Mouse (Mus musculus): Measurements from ENCODE around the gene Kalrn. TPM values are rescaled to one million over a fixed set of nuclear protein-coding genes. Genes with fewer than 3 reads are reported as not detected.
A peak's percentile ranks its signal among the peaks of the same experiment; 100 is the strongest.

The Kalrn gene
- total RNA-seq, 2 experiments from 2014 or later: 6.1 to 17.5 TPM

DNA sequence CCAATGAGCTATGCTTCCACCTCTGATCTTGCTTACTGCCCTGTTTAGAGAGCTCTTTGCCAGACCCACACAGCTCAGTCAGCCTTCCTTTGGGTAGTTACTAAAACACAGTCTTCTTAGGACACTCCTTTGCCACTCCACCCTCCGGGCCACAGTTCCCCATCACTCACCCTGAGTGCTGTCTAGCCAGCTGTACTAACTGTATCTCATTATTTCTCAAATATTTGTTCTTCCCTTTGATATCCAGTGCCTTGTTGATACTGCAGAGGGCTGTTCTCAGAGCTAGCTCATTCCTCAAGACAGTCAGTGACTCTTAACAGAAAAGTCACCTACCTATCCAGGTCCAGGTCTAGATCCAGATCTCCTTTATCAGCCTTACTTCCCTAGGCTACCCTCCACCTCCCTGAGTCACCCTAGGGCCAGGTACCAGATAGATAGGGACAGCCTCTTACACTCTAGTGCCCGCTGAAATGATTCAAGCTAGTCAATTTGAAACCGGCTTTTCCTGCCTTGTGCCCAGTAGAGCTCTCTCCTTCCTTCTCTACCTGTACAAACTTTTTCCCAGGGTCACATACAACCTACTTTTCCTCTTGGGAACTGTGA, 502.0 kb downstream of the Kalrn start:
- no peak for DNase-seq

DNA sequence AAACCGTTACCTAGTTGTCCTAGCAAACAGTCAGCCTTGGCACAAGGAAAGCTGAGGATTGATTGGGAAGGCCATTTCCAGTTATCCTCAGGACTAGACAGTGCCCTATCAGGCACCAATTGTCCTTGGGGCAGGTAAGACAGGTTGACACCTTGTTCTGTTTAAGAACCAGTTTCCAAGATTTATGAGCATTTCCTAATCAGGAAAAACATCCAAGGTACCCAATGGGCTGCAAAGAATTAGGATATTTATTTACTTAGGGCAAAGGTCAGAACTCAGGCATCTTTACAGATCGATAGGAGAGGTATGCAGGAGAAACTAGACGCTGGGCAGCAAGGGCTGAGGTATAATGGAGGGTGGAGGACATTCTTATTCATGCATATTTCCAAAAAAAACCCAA, 503.9 kb downstream of the Kalrn start:
- no peak for DNase-seq

DNA sequence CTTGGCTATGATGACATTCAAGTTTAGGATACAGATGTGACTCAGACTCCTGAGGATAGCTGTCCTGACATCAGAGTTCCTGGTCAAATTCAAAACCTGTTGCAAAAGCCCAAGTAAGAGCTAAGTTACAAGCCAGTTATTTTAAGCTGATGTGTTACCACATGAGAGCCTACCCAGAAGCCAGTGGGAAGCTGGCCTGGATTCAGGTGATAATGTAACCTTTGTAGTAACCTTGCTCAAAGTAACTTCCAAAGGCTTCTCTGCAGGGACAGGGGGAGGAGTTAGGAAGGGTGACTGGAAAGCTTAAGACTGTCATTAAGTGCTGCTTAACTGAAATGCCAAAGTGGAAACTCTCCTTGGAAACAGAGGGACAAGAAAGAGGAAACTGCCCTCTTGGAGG, 506.4 kb downstream of the Kalrn start:
- no peak for DNase-seq

DNA sequence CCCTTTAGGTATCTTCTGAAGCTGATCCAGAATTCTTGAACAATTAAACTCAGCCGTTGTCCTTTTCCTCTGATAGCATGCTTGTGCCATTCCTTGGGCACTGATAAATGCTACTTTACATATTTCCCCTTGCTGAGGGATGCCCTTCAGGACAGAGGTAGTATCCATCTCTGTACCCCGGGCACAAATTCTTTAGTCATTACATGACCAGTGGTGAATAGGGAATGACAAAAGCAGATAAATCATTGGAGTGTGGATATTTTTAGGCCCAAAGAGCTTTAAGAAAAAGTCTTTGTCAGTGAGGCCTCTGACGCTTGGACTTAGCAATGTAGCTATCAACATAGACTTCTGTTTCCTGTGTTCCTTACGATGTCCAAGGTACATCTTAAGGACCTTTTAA, 507.0 kb downstream of the Kalrn start:
- DNase-seq: no peak

DNA sequence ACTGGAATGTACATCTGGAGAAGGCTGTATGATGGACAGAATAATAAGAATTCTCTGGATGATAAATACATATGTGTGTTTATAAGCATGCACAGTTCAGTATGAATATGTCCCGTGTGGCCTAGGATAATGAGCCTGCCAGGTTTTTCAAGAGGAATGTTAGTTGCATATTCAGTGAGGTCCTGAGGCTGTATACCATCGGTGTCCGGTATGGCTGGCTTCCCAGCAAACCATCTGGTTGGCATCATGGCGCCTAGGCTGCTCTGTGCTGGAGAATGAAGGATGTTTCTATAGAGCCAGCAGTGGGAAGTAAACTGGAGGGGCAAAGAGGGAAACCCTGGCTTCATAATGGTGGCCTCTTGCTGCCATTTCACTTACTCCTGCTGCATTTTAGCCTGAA, 510.0 kb downstream of the Kalrn start:
- DNase-seq: no peak

DNA sequence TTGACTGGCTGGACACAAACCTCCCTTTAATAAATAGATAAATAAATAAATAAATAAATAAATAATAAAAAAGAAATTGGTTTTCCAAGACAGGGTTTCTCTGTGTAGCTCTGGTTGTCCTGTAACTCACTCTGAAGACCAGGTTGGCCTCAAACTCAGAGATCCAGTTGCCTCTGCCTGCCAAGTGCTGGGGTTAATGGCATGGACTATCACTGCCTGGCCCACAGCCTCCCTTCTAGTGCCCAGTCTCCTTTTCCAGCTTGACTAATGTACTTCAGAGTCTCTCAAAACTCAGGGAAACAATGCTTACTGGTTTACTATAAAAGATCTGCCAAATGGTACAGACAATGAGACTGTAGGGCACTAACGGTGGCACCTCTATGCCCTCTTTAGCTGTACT, 511.7 kb downstream of the Kalrn start:
- DNase-seq: no peak

DNA sequence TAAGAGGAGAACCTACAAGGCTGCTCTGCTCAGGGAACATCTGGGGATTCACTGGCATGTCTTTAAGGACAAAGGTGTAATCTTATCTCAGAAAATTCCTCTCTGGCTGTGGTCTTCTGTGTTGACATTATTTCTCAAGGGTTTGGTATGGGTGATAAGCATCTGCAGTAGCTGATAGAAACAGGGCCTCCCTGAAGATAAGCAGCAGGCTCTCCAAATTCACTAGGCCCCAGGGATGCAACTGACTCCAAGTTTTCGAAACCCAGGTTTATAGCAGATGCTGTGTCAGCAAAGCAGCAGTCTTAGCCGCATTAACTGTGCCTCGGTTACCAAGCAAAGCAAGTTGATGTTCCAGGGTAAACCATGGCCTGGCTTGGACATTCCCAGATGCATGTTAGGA, 514.7 kb downstream of the Kalrn start:
- DNase-seq: no peak

DNA sequence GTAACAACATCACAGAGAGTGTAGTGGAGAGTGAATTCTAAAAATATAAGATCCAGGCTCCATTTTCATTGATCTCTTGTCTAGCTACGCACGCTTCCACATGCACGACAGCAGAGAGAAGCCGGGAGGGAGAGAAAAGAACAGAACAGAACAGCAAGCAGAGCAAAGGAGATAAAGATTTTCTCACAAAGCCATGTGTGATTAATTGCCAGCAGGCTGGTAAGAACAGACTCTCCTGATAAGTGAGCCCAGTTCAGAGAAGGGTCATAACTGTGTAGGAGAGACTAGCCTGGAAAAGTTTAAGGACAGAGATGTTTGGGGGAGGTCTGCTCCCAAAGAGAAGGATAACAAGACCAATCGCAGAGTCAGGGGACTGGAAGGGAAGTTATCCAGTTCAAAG, 515.9 kb downstream of the Kalrn start:
- DNase-seq: no peak

DNA sequence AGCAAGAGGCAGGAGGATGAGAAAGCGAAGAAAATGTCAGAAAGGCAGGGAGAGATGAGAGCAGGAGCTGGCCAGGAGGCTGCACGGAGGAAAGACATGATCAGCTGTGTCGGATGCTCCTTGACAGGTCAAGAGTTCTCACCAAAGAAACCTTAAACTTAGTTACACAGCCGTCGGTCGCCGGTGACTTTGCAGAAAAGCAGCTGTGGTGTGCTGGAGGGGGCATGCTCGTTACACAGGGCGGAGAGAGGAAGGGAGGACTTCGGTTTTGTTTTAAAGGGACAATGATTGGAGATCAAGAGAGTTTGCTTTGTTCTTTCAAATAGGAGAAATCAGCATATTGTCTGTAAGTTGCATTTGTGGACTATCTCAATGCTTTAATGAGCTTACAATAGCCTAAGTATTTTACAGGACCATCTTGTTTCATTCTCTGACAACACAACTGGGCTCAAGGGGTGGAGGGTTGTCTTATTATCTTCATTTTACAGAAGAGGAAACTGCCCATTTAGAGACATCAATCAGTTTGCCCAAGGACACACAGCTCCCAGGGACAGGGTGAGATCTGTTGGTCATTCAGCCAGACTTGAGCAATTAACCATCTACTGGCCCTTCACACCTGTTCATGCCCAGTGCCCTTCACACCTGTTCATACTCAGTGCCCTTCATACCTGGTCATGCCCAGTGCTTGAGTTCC, 516.8 kb downstream of the Kalrn start:
- no peak for DNase-seq

DNA sequence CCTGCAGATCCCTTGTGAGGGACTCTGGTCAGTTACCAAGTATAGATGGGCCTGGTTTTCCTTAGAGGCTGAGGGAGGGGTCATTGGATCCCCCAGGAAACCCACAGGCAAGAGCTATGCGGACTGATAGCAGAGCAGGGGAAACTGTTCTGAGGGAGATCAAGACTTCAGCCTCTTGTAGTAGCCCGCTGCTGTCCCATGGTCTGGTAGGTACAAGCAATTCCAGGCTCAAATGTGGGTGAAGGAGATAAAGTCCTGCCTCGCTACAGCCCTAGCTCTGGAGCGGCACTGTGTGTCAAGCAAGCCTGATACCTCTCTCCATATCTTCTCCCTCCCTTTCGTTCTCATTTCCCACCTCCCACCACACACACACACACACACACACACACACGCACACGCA, 523.2 kb downstream of the Kalrn start:
- no peak for DNase-seq

DNA sequence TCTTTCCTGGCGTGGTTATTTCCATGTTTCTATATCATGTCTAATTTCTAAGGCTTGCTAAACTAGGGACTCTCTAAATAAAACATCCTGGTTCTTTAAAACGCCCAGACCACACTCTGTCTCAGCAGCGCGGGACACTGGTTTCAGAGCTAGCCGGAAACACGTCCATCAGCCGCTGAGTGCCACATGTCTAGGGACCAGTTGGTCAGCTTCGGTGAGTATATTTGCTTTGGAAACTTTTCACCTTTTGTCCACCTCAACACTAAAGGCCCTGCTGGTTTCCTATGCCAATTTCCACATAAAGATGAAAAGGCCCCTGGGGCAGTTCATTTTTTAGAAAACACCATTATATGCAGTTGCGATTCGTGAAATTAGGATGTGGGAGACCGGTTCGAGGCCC, 524.0 kb downstream of the Kalrn start:
- no peak for DNase-seq

DNA sequence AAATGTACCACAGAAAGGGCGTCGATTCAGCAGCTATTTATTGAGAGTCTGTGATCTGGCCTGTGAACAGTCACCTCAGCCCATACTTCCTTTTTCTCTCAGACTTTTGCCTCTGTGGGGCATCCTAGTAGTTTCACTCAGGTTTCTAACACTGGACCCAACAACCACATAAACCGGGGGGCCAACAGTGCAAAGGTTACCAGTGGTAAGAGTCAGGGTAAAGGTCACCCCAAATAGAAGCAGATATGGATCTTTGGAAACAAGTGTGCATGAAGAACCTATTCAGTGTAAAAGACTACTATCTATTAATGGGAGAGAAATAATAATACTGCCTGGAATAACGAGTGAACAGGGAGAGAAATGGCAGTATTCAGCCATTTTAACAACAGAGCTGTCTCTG, 525.1 kb downstream of the Kalrn start:
- no peak for DNase-seq

DNA sequence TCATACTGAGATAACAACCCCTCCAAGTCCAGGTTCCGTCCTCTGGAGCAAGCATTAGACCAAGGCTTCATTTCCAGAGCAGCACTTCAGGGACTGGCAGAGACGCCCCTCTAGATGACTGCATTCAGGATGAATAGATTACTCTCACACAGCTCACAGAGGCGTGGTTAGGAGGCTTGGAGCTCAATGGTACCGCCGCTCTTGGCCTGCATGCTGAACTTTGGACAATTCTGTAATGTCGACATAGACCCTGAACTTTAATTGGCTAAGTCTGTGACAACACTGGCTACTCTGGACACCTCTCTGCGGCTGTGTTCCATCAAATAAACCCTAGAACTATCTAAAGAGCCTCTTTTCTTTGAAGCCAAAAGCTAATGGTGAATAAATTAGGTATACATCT, 525.8 kb downstream of the Kalrn start:
- DNase-seq: no peak

DNA sequence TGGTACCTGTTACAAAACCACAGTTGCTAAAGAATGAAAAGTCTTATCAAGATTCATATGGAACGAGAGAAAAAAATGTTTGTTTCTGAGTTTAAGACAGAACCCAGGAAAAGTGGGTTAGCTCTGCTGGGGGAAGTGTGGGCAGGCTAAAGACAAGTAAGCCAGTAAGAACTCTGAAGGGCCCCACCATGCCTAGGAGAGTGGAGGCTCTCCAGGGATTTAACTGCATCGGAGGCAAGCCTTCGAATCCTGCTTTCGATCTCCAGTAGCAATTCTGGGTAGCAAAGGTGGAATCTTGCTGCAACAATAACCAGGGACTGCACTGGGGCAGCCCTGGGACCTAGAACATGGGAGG, 526.3 kb downstream of the Kalrn start:
- DNase-seq: no peak

DNA sequence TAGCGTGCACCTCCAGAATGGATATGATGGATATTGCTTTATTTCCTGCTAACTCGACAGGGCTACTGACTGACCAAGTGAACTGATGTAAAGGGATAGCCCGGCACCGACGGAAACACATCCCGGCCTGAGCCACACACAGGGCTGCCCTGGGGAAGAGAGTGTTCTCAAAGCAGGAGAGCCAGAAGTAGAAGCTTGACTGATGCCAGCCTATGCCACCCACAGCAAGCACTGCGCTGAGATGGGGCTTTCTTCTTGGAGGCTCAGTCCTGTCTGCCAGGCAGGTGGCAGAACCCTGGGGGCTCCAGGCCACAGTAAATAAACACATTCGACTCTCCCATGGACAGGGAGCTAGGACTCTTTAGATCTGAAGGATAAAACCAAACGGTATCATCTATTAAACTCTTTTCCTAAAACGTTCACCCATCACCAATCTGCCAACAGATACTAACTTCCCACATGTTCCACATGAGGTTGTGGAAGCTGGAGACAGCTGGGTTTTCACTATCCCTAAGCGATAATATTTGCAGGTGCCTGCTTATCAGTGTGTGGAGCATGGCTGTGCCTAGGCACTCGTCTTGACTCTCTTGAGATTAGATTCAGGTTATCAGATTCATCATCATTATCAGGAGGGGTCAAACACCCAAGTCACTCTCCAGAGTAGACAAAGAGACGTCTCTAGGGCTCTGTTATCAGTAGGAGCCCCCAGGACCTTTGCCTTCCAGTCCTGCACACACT, 526.9 kb downstream of the Kalrn start:
- DNase-seq: no peak

DNA sequence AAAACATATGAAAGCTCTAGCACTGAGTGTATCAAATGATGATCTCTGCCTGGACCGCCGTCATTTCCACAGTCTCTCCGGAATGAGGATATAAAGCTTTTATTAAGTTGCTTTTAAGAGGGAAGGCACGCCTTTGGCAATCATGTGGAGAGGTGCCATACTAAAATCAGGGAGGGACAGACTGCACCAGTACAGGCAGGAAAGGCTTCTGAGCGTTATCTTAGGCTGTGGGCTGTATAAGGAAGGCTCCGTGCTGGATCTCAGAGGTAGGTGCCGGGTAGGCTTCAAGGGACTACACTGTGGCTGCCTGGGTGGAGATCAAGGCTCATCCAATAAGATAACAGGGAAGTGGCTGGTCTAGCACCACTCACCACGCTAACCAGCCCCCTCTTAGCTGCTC, 528.8 kb downstream of the Kalrn start:
- no peak for DNase-seq

DNA sequence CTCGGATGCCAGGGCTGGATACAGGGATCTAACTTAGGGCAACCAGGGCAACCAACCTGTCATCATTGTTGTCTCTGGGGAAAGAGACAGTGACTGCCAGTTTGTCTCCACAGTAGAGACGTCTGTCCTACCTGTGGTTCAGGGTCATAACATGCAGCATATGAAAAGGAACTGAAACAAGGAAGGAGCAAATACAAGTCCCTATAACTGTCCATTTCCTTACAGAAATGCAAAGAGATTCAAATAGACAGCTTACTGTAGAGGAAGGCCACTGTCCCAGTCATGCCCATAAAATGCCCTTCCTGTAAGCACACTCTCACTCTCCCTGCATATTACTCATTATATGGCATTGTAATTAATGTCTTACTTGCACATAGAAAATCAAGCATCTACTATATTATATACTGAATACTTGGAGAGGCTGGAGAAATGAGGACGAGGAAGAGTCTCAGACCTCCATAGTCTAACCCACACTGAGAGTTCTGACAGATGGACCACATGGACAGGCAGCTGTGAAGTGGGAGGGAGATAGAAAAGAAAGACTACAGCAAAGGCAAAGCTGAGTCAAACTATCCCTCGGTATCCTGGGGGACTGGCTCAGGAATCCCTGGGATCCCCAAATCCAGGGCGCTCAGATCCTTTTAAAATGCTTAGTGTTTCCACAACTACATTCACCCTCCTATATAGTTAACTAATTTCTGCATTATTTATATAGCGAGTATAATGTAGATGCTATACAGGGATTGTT, 530.1 kb downstream of the Kalrn start:
- no peak for DNase-seq

DNA sequence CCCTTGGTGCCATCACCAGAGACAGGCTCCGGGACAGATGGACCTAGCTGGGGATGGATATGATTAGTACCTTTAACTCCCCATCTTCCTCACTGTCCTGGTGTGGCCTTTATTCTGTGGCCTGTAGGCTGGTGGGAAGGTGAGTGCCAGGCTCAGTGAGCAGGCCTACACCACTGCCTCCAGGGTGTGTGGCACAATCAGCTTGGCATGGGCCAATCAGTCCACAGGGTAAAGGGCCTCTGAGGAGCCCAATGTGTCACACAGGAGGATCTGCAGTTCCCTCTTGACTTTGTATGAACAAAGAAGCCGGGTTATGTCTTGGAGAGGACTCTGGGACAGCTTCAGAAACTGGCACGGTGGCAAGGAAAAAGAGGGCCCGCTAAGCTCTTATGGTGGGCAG, 530.7 kb downstream of the Kalrn start:
- no peak for DNase-seq

DNA sequence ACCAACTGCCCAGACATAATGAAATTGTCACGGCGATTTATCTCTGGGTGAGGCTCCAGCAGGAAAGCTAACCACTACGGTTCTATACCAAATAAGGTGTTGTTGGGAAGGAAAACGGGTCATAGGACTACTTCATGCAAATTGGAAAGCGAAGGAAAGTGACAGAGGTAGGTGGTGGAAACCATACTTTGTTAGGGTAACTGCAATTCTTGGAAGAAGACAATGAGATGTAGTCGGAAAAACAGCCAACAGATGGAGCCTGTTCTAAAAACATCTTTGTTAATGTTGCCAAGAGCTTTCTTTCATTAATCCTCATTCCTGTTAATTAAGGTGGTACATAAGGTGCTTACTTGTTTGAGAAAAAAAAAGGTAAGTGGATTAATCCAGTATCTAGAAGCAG, 533.1 kb downstream of the Kalrn start:
- DNase-seq: no peak

DNA sequence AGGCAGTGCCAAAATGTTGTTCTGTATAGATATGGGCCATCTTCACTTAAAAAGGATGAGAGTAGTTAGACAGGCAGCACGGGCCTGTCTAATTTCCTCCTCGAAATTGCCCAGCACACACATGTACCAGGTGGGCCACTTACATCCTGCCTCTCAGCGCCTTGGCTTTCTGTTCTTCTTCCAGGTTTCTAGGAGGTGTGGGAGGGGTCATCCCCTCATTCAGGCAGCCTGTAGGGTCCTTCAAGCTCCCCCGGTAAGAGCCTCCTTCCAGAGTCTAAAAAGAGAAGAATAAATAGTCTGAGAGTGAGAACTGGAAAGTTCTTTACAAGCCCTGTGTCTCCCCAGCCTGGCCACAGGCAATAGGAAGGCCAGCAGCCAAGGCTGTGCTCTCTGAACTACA, 533.6 kb downstream of the Kalrn start:
- DNase-seq: no peak

DNA sequence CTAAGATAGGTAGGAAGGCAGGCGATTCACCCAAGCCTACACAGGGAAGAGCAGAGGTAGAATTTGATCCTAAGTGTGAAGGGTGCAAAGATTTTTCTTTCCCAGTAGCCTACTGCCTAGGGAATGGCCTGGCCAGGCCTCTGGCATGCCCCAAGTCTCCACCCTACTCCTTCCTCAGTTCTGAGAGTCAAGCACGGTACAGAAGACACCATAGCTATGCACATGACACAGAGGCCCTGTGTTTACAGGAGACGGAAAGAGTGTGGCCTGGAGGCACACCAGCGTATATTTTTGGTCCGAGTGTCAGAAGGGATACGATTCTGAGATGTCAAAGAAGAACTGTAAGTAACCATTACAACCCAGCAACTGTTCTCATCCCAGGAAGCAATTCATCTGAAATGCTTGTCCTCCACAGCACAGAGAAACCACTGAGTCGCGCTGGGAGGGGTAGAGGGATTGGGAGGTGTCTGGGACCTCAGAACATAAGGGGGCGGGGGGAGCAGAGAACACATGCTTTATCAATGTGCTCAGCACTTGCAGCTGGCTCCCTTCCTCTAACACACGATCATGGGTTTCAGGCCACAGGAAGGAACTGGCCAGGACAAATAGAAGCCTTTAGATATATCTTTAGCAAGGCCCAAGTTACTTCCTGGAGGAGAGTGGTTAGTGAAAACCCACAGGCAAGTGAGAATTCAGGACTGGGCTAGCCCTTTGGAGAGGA, 536.8 kb downstream of the Kalrn start:
- peak in 1 of 2 experiments; percentile 13 for DNase-seq

DNA sequence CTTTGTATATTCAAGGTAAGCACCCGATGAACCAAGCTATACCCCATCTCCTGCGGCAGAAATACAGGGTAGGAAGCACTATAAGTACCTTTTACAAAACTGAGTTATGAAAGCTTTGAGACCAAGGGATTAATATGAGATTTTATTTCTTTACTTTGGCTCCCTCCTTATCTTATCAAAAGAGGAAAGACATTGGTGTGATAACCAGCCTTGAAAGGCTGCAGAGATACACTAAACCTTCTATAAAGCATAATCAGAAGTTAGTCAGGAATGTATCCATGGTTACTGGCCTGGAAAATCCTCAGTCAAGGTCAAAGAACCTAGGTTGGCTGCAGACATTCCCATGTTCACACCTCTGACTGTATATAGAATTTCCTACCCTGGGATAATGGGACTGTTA, 537.6 kb downstream of the Kalrn start:
- no peak for DNase-seq
